Mouse (Mus musculus) G1E (cell line): ENCODE measurements around the gene Btn1a1. TPM values are rescaled to one million over a fixed set of nuclear protein-coding genes. Genes with fewer than 3 reads are reported as not detected.

Experiments
- ATAC-seq: 2 replicates; pipeline ENCODE4 v1.8.0; 2016; ENCODE audit warnings: mild to moderate bottlenecking; ENCODE audit not compliant: insufficient number of reproducible peaks, poor library complexity, low FRiP score, severe bottlenecking; ENCODE audit errors: extremely low read depth
- DNase-seq: peaks from one replicate; pipeline ENCODE4 v3.0.0; 2012; ENCODE audit warnings: low spot score
- H3K27me3 ChIP-seq: 2 replicates; pipeline ENCODE4 v1.6.1; 2012; ENCODE audit warnings: mild to moderate bottlenecking, low read length, inconsistent platforms; ENCODE audit not compliant: insufficient read depth
- H3K36me3 ChIP-seq: replicated peaks from 2 replicates; pipeline ENCODE3; 2012; ENCODE audit warnings: mild to moderate bottlenecking, inconsistent platforms
- H3K4me1 ChIP-seq: 2 replicates; pipeline ENCODE4 v1.6.1; 2012; ENCODE audit warnings: low read depth, low read length, inconsistent platforms, mixed read lengths; ENCODE audit not compliant: insufficient read depth
- H3K4me3 ChIP-seq: 2 replicates; pipeline ENCODE4 v1.5.1; 2012; ENCODE audit warnings: low read depth, mild to moderate bottlenecking, inconsistent platforms, low read length, moderate library complexity, mixed read lengths
- H3K9me3 ChIP-seq: replicated peaks from 2 replicates; pipeline ENCODE4 v1.6.1; 2012; ENCODE audit warnings: inconsistent platforms
- CTCF ChIP-seq: IDR thresholded peaks from 2 replicates; pipeline ENCODE4 v1.5.1; 2012; ENCODE audit warnings: low read depth, low read length, inconsistent platforms, mixed read lengths
- GATA1 ChIP-seq: IDR thresholded peaks from 2 replicates; pipeline ENCODE4 v1.6.1; 2012; ENCODE audit warnings: borderline replicate concordance, low read length, inconsistent platforms, mixed read lengths
- GATA2 ChIP-seq: IDR thresholded peaks from 2 replicates; pipeline ENCODE4 v1.6.1; 2012; ENCODE audit warnings: low read depth, low read length, inconsistent platforms, borderline replicate concordance
- POLR2AphosphoS5 ChIP-seq: IDR thresholded peaks from 2 replicates; pipeline ENCODE4 v1.6.1; 2012; ENCODE audit warnings: low read depth, low read length, inconsistent platforms; ENCODE audit not compliant: insufficient replicate concordance
- TAL1 ChIP-seq: conservative IDR thresholded peaks from 2 replicates; pipeline ENCODE4 v1.6.1; 2012; ENCODE audit warnings: low read depth, low read length, inconsistent platforms, mixed read lengths
- polyA plus RNA-seq: library from polyadenylated mRNA; stranded (reverse); fragments of >175 nt; gene quantifications from 2 replicates; pipeline ENCODE4 v1.2.3, GENCODE M21; 2012
- total RNA-seq, 2 experiments: library from RNA; stranded (forward) in 1 of 2; stranded (reverse) in 1 of 2; fragments of 200-1000 nt in 1 of 2; fragments of >200 nt in 1 of 2; fragmentation: Nextera tagmentation in 1 of 2; gene quantifications; 2 replicates each; pipeline ENCODE4 v1.2.3; 2014 to 2017

Gene Btn1a1
- total and polyA plus RNA-seq, 3 experiments, result 0.80 to 31.6 (median 0.82) TPM

GRCm38 (mm10) chr13:23448758-23449157 lies 16.9 kb downstream of the Btn1a1 start:
- Histone ChIP-seq H3K9me3 (no peaks in the 10 kb centered on the region), H3K4me3 (peak overlapping the region; percentile 69), H3K27me3 (no peaks in the 10 kb centered on the region), H3K36me3 (no peaks in the 10 kb centered on the region), H3K4me1 (peaks cover 41% of the 10 kb centered on the region)
- no peak for TF ChIP-seq GATA1
- no peak for TF ChIP-seq POLR2AphosphoS5
- TF ChIP-seq TAL1, result no peak
- no peak for TF ChIP-seq CTCF
- TF ChIP-seq GATA2, result no peak
- no peak for DNase-seq
- no peak for ATAC-seq

GRCm38 (mm10) chr13:23446498-23446952 lies 19.2 kb downstream of the Btn1a1 start:
- DNase-seq, result no peak
- TF ChIP-seq CTCF (no peak), POLR2AphosphoS5 (no peak), GATA2 (no peak), TAL1 (no peak)
- peaks cover 45% of the 10 kb centered on the region for H3K4me1 ChIP-seq

DNA sequence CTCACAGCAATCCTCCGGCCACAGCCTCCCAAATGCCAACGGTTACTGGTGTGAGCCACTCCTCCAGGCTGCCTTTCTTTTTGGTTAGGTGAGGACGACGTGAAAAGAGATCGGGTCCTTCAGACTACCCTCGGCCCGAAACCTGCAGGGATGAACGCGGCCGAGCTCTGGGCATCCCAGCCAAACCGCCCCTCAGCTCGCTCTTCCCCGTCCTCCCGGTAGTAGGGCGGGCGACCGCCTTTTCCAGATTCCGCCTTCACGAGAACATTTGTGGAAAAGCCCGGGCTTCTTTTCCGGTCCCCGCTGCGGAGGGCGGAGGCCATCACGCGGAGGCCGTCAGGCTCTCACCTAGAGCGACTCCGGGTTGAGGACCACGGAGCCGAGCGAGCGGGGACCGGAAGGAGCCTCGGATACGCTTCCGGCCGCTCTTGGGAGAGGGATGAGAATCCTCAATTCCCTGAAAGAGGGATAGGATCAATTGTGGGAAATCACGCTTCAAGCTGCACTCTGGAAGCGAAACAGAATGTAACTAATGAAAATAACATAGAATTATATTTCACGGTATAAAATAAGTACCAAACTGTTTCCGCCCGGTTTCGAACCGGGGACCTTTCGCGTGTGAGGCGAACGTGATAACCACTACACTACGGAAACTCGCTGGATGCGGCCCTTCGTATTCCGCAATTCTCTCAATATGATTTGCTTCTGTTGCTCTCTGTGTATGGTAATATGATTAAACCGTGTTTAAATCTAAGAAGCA lies 20.0 kb downstream of the Btn1a1 start:
- DNase-seq (peak; percentile 72), ATAC-seq (peak; percentile 60)
- H3K36me3 ChIP-seq, result no peaks in the 10 kb centered on the region
- TF ChIP-seq CTCF (no peak), POLR2AphosphoS5 (no peak)
- no peaks in the 10 kb centered on the region for H3K9me3 ChIP-seq
- peak overlapping the region; percentile 77 for H3K4me3 ChIP-seq
- no peaks in the 10 kb centered on the region for H3K27me3 ChIP-seq
- H3K4me1 ChIP-seq, result peaks cover 42% of the 10 kb centered on the region

More at GRCm38 (mm10) chr13:23446498-23446952, 19.2 kb downstream of the Btn1a1 start:
- Histone ChIP-seq H3K9me3 (no peaks in the 10 kb centered on the region), H3K4me3 (peak overlapping the region; percentile 77), H3K36me3 (no peaks in the 10 kb centered on the region), H3K27me3 (no peaks in the 10 kb centered on the region)
- no peak for ATAC-seq

DNA sequence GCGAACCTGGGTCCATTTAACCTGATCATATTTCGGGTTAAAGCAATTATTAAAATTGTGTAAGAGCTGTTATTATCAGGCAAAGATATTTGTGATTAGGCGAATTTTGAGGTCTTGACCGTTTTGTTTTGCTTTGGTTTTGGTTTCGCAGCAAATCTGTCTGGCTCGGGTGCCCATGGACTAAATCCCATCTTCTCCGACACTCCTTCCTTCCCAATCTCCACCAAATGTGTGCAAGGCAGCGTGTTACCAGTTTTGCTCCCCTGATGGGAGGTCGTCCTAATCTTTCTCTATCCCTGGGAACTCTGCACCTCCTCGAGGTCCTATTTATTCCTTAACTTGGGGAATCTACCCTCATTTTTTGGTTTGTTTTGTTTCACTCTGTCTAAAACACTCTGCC lies 20.5 kb downstream of the Btn1a1 start:
- Histone ChIP-seq H3K36me3 (no peaks in the 10 kb centered on the region), H3K9me3 (no peaks in the 10 kb centered on the region), H3K4me1 (peaks cover 40% of the 10 kb centered on the region), H3K27me3 (no peaks in the 10 kb centered on the region), H3K4me3 (peak overlapping the region; percentile 77)
- DNase-seq (no peak), ATAC-seq (no peak)
- TF ChIP-seq GATA1 (no peak), TAL1 (no peak), POLR2AphosphoS5 (no peak), GATA2 (no peak), CTCF (no peak)

DNA sequence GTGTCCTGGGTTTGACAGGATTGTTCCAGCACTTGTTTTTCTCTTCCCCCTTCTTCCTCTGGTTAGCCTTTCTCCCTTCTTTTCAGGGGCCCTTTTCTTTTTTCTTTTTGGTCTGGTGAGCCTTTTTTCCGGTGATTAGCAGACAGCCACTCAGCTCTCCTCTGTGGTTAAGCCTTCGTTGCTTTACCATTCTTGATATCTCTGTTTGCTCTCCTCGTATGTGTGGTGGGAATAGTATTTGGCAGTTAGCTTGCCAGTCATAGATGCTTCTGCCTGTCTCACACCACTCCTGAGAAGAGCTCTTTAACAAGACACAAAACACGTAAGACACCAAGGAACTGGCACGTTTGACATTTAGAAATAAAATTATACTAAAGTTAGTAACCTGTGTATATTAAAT lies 21.2 kb downstream of the Btn1a1 start:
- DNase-seq (no peak), ATAC-seq (no peak)
- Histone ChIP-seq H3K9me3 (no peaks in the 10 kb centered on the region), H3K4me3 (peak overlapping the region; percentile 30; the same call in 1 of the 2 replicates), H3K4me1 (peaks cover 45% of the 10 kb centered on the region), H3K27me3 (no peaks in the 10 kb centered on the region), H3K36me3 (no peaks in the 10 kb centered on the region)
- TF ChIP-seq GATA1, result no peak
- TF ChIP-seq CTCF, result no peak
- TF ChIP-seq TAL1, result no peak
- no peak for TF ChIP-seq GATA2
- no peak for TF ChIP-seq POLR2AphosphoS5

DNA sequence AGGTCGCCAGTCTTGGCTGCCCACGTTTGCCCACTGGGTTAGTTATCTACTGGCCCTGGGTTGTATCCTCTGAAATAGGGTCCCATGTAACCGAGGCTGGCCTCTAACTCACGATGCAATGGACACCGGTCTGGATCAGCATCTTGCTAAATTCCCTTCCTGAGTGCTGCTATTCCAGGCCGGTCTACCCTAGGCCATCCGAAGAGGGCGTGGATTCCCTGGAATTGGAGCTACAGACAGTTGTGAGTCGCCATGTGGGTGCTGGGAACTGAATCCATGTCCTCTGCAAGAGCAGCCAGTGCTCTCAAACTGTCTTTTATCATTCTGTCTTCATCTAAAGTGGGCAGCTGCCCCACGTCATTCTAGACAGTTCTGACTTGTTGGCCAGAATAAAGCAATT lies 25.8 kb downstream of the Btn1a1 start:
- Histone ChIP-seq H3K4me1 (peaks cover 41% of the 10 kb centered on the region), H3K27me3 (no peaks in the 10 kb centered on the region), H3K4me3 (no peak overlapping the region), H3K9me3 (no peaks in the 10 kb centered on the region), H3K36me3 (no peaks in the 10 kb centered on the region)
- TF ChIP-seq POLR2AphosphoS5, result no peak
- no peak for TF ChIP-seq GATA1
- no peak for TF ChIP-seq TAL1
- TF ChIP-seq GATA2, result no peak
- no peak for TF ChIP-seq CTCF
- no peak for ATAC-seq
- no peak for DNase-seq
